Mouse (Mus musculus): ENCODE results near the gene Nfatc2ip. TPM values are rescaled to one million over a fixed set of nuclear protein-coding genes. Genes with fewer than 3 reads are reported as not detected.

The Nfatc2ip gene
- polyA plus RNA-seq, 2 experiments = 3.1 to 10.2 TPM

DNA sequence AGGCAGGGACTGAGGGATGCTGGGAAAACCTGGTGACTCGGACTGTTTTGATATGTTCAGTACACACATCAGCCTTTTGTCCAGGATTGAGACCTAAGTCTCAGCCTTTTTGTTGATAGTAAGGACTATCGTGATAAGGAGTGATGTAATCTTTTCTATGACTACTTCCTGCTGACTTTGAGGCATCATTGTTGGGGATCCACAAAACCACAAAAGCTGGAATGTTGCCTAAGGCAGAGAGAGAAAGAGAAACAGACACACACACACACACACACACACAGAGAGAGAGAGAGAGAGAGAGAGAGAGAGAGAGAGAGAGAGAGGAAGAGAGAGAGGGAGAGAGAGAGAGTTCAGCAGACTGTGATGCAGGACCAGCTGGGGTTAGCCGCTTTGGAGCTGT is 22.0 kb upstream of the Nfatc2ip start:
- Histone ChIP-seq H3K9ac (ENCODE audit: low read depth, low read length, severe bottlenecking) (no peak overlapping the region), H3K4me3 (replicated peaks; ENCODE audit: low read length) (no peak overlapping the region), H3K4me2 (replicated peaks; ENCODE audit: low read depth, low read length, severe bottlenecking) (no peak overlapping the region), H3K36me3 (ENCODE audit: control insufficient read depth, insufficient read depth, low read length) (no peaks in the 10 kb centered on the region), H3K9me3 (ENCODE audit: control insufficient read depth, low read length) (no peaks in the 10 kb centered on the region), H3K4me1 (ENCODE audit: control insufficient read depth, insufficient read depth, low read length) (no peaks in the 10 kb centered on the region), H3K27me3 (ENCODE audit: control insufficient read depth, insufficient read depth, low read length) (no peaks in the 10 kb centered on the region), H3K27ac (replicated peaks; ENCODE audit: low read depth, low read length) (no peak overlapping the region)
- DNase-seq (ENCODE audit: low spot score) = no peak
- no peak for ATAC-seq (ENCODE audit: low FRiP score, low read depth)
- no peak for TF ChIP-seq POLR2A (IDR thresholded peaks at IDR 0.05; ENCODE audit: borderline replicate concordance, extremely low read depth, insufficient read depth, insufficient read length)
- WGBS = 69% methylated on average over 3 of the region's 3 CpGs

DNA sequence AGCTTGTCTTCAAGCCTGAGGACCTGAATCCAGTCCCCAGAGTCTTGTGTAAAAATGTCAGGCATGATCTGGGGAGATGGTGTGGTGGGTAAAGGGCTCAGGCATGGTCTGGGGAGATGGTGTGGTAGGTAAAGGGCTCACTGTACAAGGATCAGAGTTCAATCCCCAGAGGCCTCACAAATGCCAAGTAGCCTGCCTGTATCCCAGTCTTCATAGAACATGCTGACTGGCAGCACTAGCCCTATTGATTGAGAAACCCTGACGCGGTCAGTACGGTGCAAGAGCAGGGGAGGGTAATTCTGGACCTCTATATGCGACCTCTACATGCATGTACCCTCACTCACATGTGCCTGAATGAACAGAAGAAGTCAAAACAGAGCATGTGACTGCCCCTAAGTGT is 21.1 kb upstream of the Nfatc2ip start:
- Histone ChIP-seq H3K9ac (ENCODE audit: low read depth, low read length, severe bottlenecking) (no peak overlapping the region), H3K4me3 (replicated peaks; ENCODE audit: low read length) (no peak overlapping the region), H3K36me3 (ENCODE audit: control insufficient read depth, insufficient read depth, low read length) (no peaks in the 10 kb centered on the region), H3K4me2 (replicated peaks; ENCODE audit: low read depth, low read length, severe bottlenecking) (no peak overlapping the region), H3K4me1 (ENCODE audit: control insufficient read depth, insufficient read depth, low read length) (no peaks in the 10 kb centered on the region), H3K27me3 (ENCODE audit: control insufficient read depth, insufficient read depth, low read length) (no peaks in the 10 kb centered on the region), H3K27ac (replicated peaks; ENCODE audit: low read depth, low read length) (no peak overlapping the region), H3K9me3 (ENCODE audit: control insufficient read depth, low read length) (no peaks in the 10 kb centered on the region)
- DNase-seq (ENCODE audit: low spot score) = no peak
- no peak for TF ChIP-seq POLR2A (IDR thresholded peaks at IDR 0.05; ENCODE audit: borderline replicate concordance, extremely low read depth, insufficient read depth, insufficient read length)
- ATAC-seq (ENCODE audit: low FRiP score, low read depth) = no peak
- 87% methylated on average over 4 of the region's 4 CpGs for WGBS

DNA sequence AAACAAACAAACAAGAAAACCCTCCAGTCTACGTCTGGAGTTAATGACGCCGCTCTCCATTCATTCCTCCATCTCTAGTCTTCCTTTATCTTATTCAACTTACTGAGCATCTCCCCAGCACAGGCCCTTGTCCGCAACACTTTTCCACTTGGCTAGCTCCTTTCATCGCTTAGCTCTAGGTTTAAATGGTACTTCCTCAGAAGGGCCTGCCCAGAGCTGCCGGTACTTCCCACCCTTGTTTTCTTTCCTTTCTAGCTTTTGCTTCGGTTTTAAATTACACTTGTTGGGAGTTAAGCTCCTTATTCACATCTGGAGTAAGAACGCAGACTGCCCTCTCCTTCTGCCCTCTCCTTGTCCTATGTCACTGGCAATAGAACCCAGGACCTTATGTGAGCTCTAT is 20.5 kb upstream of the Nfatc2ip start:
- Histone ChIP-seq H3K36me3 (ENCODE audit: control insufficient read depth, insufficient read depth, low read length) (no peaks in the 10 kb centered on the region), H3K4me3 (replicated peaks; ENCODE audit: low read length) (no peak overlapping the region), H3K9ac (ENCODE audit: low read depth, low read length, severe bottlenecking) (no peak overlapping the region), H3K27ac (replicated peaks; ENCODE audit: low read depth, low read length) (no peak overlapping the region), H3K27me3 (ENCODE audit: control insufficient read depth, insufficient read depth, low read length) (no peaks in the 10 kb centered on the region), H3K4me1 (ENCODE audit: control insufficient read depth, insufficient read depth, low read length) (no peaks in the 10 kb centered on the region), H3K9me3 (ENCODE audit: control insufficient read depth, low read length) (no peaks in the 10 kb centered on the region), H3K4me2 (replicated peaks; ENCODE audit: low read depth, low read length, severe bottlenecking) (no peak overlapping the region)
- DNase-seq (ENCODE audit: low spot score) (no peak), ATAC-seq (ENCODE audit: low FRiP score, low read depth) (no peak)
- TF ChIP-seq POLR2A (IDR thresholded peaks at IDR 0.05; ENCODE audit: borderline replicate concordance, extremely low read depth, insufficient read depth, insufficient read length) = no peak
- 54% methylated on average over 8 of the region's 8 CpGs for WGBS

DNA sequence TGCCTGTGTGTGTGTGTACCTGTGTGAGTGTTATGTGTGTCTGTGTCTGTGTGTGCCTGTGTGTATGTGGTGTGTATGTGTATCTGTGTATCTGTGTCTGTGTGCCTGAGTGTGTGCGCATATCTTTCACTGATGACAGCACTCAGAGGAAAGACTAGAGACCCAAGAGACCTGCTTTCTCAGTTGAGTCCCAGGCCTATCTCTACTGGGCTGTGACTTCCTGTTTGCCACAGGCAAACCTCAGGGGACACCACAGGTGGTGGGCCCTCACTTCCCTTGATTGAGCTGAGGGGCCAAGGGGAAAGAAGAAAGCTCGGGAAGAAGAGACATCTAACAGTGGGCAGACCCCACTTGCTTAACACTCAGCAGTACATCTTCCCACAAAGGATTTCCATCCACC is 20.1 kb upstream of the Nfatc2ip start:
- no peak for TF ChIP-seq POLR2A (IDR thresholded peaks at IDR 0.05; ENCODE audit: borderline replicate concordance, extremely low read depth, insufficient read depth, insufficient read length)
- DNase-seq (ENCODE audit: low spot score) (no peak), ATAC-seq (ENCODE audit: low FRiP score, low read depth) (no peak)
- 65% methylated on average over 2 of the region's 2 CpGs for WGBS
- no peaks in the 10 kb centered on the region for H3K4me1 ChIP-seq (ENCODE audit: control insufficient read depth, insufficient read depth, low read length)
- no peaks in the 10 kb centered on the region for H3K36me3 ChIP-seq (ENCODE audit: control insufficient read depth, insufficient read depth, low read length)
- no peaks in the 10 kb centered on the region for H3K9me3 ChIP-seq (ENCODE audit: control insufficient read depth, low read length)
- H3K4me2 ChIP-seq (replicated peaks; ENCODE audit: low read depth, low read length, severe bottlenecking) = no peak overlapping the region
- no peak overlapping the region for H3K4me3 ChIP-seq (replicated peaks; ENCODE audit: low read length)
- H3K27me3 ChIP-seq (ENCODE audit: control insufficient read depth, insufficient read depth, low read length) = no peaks in the 10 kb centered on the region
- H3K27ac ChIP-seq (replicated peaks; ENCODE audit: low read depth, low read length) = no peak overlapping the region
- H3K9ac ChIP-seq (ENCODE audit: low read depth, low read length, severe bottlenecking) = no peak overlapping the region

DNA sequence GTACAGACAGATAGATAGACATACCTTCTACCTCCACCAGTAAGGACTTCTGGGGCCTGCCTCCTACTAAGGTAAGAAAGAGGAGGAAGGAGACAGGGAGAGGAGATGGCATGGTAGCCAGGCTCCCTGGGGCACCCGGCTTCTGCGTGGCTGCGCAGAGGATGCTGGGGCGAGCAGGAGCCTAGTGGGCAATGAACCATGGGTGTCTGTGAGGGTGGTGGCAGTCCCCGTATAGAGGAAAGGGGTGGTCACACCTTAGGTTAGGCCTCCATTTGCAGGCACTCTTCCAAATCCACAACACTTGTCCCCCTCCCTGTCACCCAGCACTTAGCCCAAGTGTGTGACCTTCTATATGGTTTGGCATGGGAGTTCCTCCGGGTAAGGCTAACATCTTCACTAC is 18.2 kb upstream of the Nfatc2ip start, which contains the start of gene Cd19:
Gene Cd19 (minus strand): TSS at position 165 of the 400 bp plus-strand sequence.
- Histone ChIP-seq H3K4me1 (ENCODE audit: control insufficient read depth, insufficient read depth, low read length) (no peaks in the 10 kb centered on the region), H3K4me2 (replicated peaks; ENCODE audit: low read depth, low read length, severe bottlenecking) (no peak within 1 kb of the TSS), H3K27ac (replicated peaks; ENCODE audit: low read depth, low read length) (no peak within 1 kb of the TSS), H3K4me3 (replicated peaks; ENCODE audit: low read length) (no peak within 1 kb of the TSS), H3K9me3 (ENCODE audit: control insufficient read depth, low read length) (no peaks in the 10 kb centered on the region), H3K9ac (ENCODE audit: low read depth, low read length, severe bottlenecking) (no peak within 1 kb of the TSS), H3K27me3 (ENCODE audit: control insufficient read depth, insufficient read depth, low read length) (no peaks in the 10 kb centered on the region), H3K36me3 (ENCODE audit: control insufficient read depth, insufficient read depth, low read length) (no peaks in the 10 kb centered on the region)
- 81% methylated on average over 6 of the region's 6 CpGs for WGBS
- no peak for ATAC-seq (ENCODE audit: low FRiP score, low read depth)
- no peak for DNase-seq (ENCODE audit: low spot score)
- no peak for TF ChIP-seq POLR2A (IDR thresholded peaks at IDR 0.05; ENCODE audit: borderline replicate concordance, extremely low read depth, insufficient read depth, insufficient read length)

DNA sequence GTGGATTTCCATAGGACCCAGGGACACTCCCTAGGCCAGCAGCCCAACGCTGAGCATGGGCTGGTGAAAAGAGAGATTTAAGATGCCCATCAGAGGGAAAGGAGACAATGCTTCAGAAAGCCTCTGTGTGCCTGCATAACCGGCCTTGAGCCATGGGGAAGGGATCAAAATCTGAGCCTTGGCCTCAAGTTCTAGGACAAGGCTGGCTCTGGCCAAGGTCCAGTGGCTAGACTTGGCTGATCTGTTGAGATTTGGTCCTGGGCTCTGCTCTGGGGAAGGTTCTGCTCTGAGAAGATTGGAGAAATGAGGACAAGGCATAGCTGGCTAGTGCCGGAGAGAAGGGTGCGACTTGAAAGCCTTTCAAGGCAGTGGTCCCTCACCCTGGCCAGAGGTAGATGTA is 14.5 kb upstream of the Nfatc2ip start:
- ATAC-seq (ENCODE audit: low FRiP score, low read depth) (no peak), DNase-seq (ENCODE audit: low spot score) (no peak)
- Histone ChIP-seq H3K9me3 (ENCODE audit: control insufficient read depth, low read length) (no peaks in the 10 kb centered on the region), H3K27ac (replicated peaks; ENCODE audit: low read depth, low read length) (no peak overlapping the region), H3K9ac (ENCODE audit: low read depth, low read length, severe bottlenecking) (no peak overlapping the region), H3K27me3 (ENCODE audit: control insufficient read depth, insufficient read depth, low read length) (no peaks in the 10 kb centered on the region), H3K4me1 (ENCODE audit: control insufficient read depth, insufficient read depth, low read length) (no peaks in the 10 kb centered on the region), H3K4me2 (replicated peaks; ENCODE audit: low read depth, low read length, severe bottlenecking) (no peak overlapping the region), H3K36me3 (ENCODE audit: control insufficient read depth, insufficient read depth, low read length) (no peaks in the 10 kb centered on the region), H3K4me3 (replicated peaks; ENCODE audit: low read length) (no peak overlapping the region)
- no peak for TF ChIP-seq POLR2A (IDR thresholded peaks at IDR 0.05; ENCODE audit: borderline replicate concordance, extremely low read depth, insufficient read depth, insufficient read length)
- 90% methylated on average over 4 of the region's 4 CpGs for WGBS

Data from limb, embryonic 14.5 days (tissue).